Mouse (Mus musculus): ENCODE results near the gene Mybbp1a.

GRCm38 (mm10) chr11:72500139-72500538, 59.0 kb downstream of the Mybbp1a start:
- no peak for TF ChIP-seq POLR2A (IDR thresholded peaks at IDR 0.05; ENCODE audit: borderline replicate concordance, insufficient read depth, low read length)
- no peak for TF ChIP-seq CTCF (IDR thresholded peaks at IDR 0.05; ENCODE audit: borderline replicate concordance, insufficient read depth, low read depth, low read length)
